Mouse (Mus musculus) midbrain, embryonic 10.5 days (tissue): Measurements from ENCODE around the gene Npsr1. TPM values are rescaled to one million over a fixed set of nuclear protein-coding genes. Genes with fewer than 3 reads are reported as not detected.

Source experiments
- DNase-seq: peaks from one replicate; pipeline ENCODE4 v3.0.0-alpha.2; 2017; ENCODE audit warnings: low spot score
- H3K27ac ChIP-seq: fragments of 300-500 bp; sonication (generic); replicated peaks from 2 replicates; pipeline ENCODE4 v1.5.1; 2016; ENCODE audit warnings: mild to moderate bottlenecking
- H3K27me3 ChIP-seq: fragments of 300-500 bp; sonication (generic); 2 replicates; pipeline ENCODE4 v1.6.1; 2016; ENCODE audit warnings: low read depth, mild to moderate bottlenecking; ENCODE audit not compliant: poor library complexity, severe bottlenecking
- H3K36me3 ChIP-seq: fragments of 300-500 bp; sonication (generic); 2 replicates; pipeline ENCODE4 v1.6.1; 2016; ENCODE audit warnings: mild to moderate bottlenecking, moderate library complexity
- H3K4me1 ChIP-seq: fragments of 300-500 bp; sonication (generic); 2 replicates; pipeline ENCODE4 v1.6.1; 2016
- H3K4me3 ChIP-seq: fragments of 300-500 bp; sonication (generic); 2 replicates; pipeline ENCODE4 v1.5.1; 2016; ENCODE audit warnings: mild to moderate bottlenecking, moderate library complexity
- H3K9me3 ChIP-seq: fragments of 300-500 bp; sonication (generic); replicated peaks from 2 replicates; pipeline ENCODE4 v1.6.1; 2016; ENCODE audit warnings: mild to moderate bottlenecking
- WGBS: fragments of 180-500 bp; shearing (Covaris S2); methylation state at CpG from one replicate; pipeline ENCODE4 v1.1.7; 2016; 5-methylcytosine and 5-hydroxymethylcytosine counted together
- polyA plus RNA-seq: library from polyadenylated mRNA; unstranded; fragments of >200 nt; fragmentation: Nextera tagmentation; extraction: Ambion mirVana; gene quantifications from 2 replicates; pipeline ENCODE4 v1.2.1, GENCODE M21; 2016

The Npsr1 gene
- polyA plus RNA-seq, 1 experiment from 2014 or later, result not detected

DNA sequence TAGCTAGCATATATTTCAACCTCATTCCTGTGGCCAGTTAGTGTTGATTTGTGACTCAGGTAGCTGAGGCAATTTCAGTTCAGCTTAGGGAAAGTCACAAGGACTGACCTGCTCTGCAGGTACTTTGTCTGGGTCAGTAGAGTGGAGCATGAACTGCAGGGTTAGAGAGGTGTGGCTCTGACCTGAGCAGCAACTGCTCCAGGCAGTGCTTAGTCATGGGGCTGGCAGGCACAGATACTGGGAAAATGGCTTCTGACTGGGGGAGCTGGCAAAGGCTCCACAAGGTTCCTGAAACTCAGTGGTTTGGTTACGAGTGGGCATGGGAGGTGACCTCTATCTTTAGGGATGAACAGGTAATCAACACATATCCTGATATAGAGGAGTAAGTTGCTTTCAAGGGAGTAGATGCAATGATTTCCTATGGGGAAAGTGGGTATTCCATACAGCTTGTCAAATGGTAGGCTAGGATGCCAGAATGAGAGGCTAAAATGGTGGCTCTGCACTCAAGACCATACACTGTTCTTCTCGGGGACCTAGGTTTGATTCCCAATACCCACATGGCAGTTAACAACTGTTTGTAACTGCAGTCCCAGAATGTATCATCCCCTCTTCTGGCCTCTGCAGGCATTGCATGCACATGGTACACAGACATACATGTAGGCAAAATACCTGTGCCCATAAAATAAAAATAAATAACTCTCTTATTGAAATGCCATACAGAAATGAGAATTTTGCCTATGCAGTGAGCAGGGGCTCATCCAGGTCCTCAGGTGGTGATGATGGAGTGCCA, 182.9 kb downstream of the Npsr1 start:
- DNase-seq, result no peak
- H3K9me3 ChIP-seq, result no peaks in the 10 kb centered on the region
- H3K4me1 ChIP-seq, result no peaks in the 10 kb centered on the region
- no peaks in the 10 kb centered on the region for H3K36me3 ChIP-seq
- H3K27ac ChIP-seq, result no peak overlapping the region
- H3K27me3 ChIP-seq, result no peaks in the 10 kb centered on the region
- no peak overlapping the region for H3K4me3 ChIP-seq
- WGBS, result 95% methylated on average over 2 of the region's 2 CpGs

DNA sequence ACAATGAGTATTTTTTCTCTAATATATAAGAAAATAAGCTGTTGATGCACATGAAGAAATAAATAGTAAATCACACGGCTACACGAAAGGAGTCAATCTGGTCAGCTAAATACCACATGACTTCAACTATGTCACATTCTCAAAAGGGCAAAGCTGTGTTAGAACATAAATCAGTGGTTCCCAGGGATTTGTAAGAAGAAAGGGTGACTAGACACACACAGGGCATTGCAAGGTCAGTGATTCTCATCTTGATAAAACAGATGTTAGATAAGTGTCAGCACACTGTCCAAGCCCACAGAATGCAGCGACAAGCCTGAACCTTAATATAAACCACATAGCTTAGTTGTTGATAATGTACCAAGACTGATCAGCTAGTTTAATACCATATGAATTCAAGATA, 184.8 kb downstream of the Npsr1 start:
- Histone ChIP-seq H3K4me1 (no peaks in the 10 kb centered on the region), H3K4me3 (no peak overlapping the region), H3K36me3 (no peaks in the 10 kb centered on the region), H3K27me3 (no peaks in the 10 kb centered on the region), H3K27ac (no peak overlapping the region), H3K9me3 (no peaks in the 10 kb centered on the region)
- no peak for DNase-seq
- 86% methylated on average over 3 of the region's 3 CpGs for WGBS

DNA sequence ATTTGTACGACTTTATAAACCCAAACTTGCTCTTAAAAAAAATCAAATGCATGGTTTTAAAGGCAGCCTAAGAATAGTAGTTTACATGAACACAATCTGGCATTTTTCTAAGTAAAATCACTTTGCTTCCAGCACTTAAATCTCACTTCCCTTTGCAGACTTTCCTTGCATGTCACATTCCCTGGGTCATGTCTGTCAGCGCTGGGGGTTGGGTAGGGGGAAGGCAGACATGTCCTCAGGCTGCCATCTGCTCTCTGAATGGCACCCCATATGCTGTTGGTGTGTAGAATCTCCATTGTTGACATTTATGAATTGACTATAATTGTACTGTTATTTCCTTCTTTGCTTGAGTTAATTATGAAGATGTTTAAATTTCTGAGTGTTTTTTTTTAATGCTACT, 185.3 kb downstream of the Npsr1 start:
- no peak for DNase-seq
- no peak overlapping the region for H3K27ac ChIP-seq
- H3K9me3 ChIP-seq, result no peaks in the 10 kb centered on the region
- no peaks in the 10 kb centered on the region for H3K4me1 ChIP-seq
- H3K36me3 ChIP-seq, result no peaks in the 10 kb centered on the region
- H3K4me3 ChIP-seq, result no peak overlapping the region
- whole genome bisulfite sequencing, result 88% methylated on average over 2 of the region's 2 CpGs
- H3K27me3 ChIP-seq, result no peaks in the 10 kb centered on the region

DNA sequence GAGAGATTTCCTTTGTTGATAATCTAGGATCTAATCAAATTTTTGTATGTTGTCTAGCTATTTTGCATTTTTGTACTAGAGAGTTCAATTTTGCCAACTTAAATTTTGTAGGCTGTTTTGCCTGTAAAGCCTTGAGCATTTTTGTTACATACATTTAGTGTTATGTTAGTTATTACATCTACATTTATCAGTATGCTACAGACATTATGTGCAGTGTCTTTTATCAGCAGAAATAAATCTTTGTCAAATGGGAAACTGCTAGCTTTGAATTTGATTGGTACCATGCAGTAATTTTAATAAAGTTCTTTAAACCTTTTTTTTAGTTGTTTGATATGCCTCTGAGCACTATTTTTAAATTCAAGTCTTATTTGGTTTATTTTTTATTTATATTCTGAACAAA, 185.7 kb downstream of the Npsr1 start:
- Histone ChIP-seq H3K4me1 (no peaks in the 10 kb centered on the region), H3K9me3 (no peaks in the 10 kb centered on the region), H3K27ac (no peak overlapping the region), H3K27me3 (no peaks in the 10 kb centered on the region), H3K36me3 (no peaks in the 10 kb centered on the region), H3K4me3 (no peak overlapping the region)
- DNase-seq, result no peak

DNA sequence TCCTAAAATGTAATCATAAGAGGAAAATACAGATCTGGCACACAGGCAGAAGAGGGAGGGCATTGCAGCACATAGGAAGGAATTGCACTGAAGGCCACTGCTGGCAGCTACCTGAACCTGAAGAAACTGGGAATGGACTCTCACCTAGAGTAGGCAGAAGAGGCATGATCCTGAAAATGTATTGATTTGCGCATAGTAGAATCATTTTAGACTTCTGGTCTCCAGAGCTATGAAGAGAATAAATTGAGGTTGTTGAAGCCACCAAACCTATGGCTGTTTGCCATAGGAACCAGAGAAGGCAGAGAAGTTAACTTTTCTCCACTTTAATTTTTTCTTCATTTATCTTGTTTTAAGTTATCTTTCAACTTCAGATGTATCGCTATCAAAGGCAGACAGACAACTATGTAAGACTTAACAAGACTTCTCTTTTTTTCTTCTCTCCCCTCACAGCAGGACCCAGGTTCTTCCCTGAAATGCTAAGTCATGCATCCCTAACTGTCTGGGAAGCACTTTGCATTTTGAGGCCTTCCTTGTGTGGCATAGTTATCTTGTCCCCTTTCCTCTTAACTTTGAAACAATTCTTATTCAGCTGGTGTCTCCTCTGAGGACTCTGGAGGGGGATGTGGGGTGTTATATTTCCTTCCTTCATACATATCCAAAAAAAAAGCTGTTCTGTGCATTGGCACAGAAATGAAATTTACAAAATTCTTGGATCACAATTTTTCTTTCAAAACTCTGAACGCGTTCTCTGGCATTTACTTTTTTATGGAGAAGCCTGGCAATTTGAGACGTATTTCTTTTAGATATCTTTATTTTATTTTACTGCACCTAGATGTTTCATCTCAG, 186.7 kb downstream of the Npsr1 start:
- WGBS, result 84% methylated on average over 5 of the region's 5 CpGs
- H3K9me3 ChIP-seq, result no peaks in the 10 kb centered on the region
- H3K4me3 ChIP-seq, result no peak overlapping the region
- no peaks in the 10 kb centered on the region for H3K36me3 ChIP-seq
- no peak overlapping the region for H3K27ac ChIP-seq
- DNase-seq, result no peak
- no peaks in the 10 kb centered on the region for H3K27me3 ChIP-seq
- no peaks in the 10 kb centered on the region for H3K4me1 ChIP-seq

DNA sequence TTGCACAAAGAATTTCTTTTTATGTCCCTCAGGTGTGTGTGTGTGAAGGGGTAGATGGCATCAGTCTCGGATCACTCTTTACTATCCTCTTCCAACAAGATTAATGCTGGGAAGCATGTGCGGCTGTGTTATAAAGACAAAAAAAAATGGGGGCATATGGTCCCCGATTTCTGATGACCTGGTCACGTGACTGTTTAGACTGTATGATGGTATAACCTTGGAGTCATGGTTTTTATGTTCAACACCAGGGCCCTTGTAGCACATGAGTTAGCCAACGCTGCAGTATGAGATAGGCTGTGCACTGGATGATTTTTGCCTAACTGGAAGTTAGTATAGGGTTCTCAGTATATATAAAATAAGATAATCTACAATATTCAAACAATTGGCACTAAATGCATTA, 187.6 kb downstream of the Npsr1 start:
- Histone ChIP-seq H3K36me3 (no peaks in the 10 kb centered on the region), H3K27me3 (no peaks in the 10 kb centered on the region), H3K27ac (no peak overlapping the region), H3K4me1 (no peaks in the 10 kb centered on the region), H3K4me3 (no peak overlapping the region), H3K9me3 (no peaks in the 10 kb centered on the region)
- 93% methylated on average over 5 of the region's 5 CpGs for WGBS
- no peak for DNase-seq

DNA sequence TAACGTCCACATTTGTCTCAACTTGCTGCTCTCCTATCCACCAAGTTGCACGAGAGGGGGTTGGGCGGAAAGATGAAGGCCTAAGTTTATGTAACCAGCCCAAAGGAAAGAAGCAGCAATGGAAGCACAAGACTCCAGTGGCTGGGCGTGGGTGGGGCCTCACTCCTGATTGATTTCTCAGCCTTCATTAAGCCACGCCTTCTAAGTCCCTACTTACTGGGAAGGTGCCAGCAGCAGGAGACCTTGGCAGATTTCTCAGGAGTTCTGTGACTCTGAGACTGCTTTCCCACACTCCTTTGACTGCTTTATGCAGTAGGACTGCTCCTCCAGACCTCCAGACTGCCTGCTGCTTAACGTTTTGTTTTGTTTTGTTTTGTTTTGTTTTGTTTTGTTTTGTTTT, 193.6 kb downstream of the Npsr1 start:
- Histone ChIP-seq H3K9me3 (no peaks in the 10 kb centered on the region), H3K27ac (no peak overlapping the region), H3K36me3 (no peaks in the 10 kb centered on the region), H3K27me3 (0 out of 2 replicates have a peak, but pooled peaks cover 2% of the 10 kb centered on the region), H3K4me3 (no peak overlapping the region), H3K4me1 (peaks cover 10% of the 10 kb centered on the region)
- 40% methylated on average over 6 of the region's 6 CpGs for WGBS
- DNase-seq, result no peak

DNA sequence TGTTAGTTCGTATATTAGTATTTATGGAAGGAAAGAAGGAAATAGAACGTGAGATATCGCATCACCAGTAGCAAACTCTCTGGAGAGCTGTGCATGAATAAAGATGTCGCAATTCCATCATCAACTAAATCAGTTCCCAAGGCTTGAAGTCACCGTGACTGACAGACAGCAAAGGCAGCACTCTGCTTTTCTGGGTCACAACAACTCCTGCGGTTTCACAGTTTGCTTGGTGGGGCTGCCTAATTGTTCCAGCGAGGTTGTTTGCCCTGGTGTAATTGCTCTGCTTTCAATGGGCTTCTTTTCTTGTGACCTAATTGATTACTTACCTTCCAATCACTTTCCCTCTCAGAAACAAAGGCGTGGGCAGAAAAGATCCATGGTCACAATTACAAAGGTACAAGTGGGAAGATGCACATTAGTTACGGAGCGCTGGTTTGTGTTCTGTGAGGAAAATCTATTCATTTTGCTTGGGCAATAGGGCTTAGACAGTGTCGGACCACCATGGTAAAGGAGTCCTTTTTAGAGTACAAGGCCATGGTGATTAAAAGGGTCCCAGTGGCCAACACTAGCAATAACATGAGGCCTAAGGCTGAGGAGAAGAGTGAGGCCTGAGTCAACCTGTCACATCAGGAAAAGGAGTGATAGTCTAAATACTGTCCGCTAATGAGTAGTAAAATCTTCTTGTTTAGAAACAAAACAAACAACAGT, 195.6 kb downstream of the Npsr1 start:
- no peak overlapping the region for H3K4me3 ChIP-seq
- DNase-seq, result no peak

DNA sequence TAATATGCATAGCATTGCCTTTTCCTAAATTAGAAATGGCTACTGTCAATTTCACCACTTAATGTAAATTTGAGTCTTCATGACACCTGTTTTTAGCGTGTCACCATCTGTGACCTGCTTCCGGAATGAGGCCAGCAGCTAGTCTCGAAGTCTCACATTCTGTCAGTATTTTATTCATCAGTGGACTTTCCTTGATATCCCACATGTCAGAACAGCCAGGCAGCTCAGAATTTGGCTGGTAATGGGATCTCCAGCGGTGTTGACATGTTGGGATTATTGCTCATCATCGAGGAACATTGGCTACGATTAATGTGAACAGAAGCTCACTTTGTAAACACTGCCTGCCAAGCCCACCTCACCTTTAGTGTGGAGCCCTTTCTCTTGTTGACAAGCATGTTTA, 205.1 kb downstream of the Npsr1 start:
- DNase-seq, result no peak
- WGBS, result 94% methylated on average over 6 of the region's 6 CpGs
- H3K4me3 ChIP-seq, result no peak overlapping the region
- no peak overlapping the region for H3K27ac ChIP-seq
- H3K27me3 ChIP-seq, result 0 out of 2 replicates have a peak, but pooled peaks cover 3% of the 10 kb centered on the region
- no peaks in the 10 kb centered on the region for H3K9me3 ChIP-seq
- H3K36me3 ChIP-seq, result no peaks in the 10 kb centered on the region
- peaks cover 16% of the 10 kb centered on the region for H3K4me1 ChIP-seq

More for the DNA sequence above, 195.6 kb downstream of the Npsr1 start:
- Histone ChIP-seq H3K27me3 (0 out of 2 replicates have a peak, but pooled peaks cover 2% of the 10 kb centered on the region), H3K36me3 (no peaks in the 10 kb centered on the region), H3K9me3 (no peaks in the 10 kb centered on the region), H3K27ac (no peak overlapping the region), H3K4me1 (peaks cover 10% of the 10 kb centered on the region)
- WGBS, result 61% methylated on average over 12 of the region's 12 CpGs

DNA sequence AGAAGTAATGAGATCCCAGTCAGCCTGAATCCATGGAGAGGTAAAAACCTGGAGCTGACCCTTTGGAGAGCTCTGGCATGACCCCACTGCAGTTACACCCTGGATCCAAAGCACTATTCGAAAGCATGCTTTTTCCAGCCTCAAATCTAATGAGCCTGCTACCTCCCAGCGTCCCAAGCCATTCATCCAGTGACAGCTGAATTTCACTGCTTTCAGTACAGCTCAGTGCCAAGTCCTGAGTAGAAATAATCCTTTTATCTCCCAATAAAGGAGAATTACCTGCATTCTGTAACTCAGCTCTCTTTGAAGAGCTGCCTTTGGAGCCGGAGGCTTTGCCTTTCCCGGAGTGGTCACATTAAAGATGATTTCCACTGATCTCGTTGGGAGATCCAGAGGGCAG, 209.2 kb downstream of the Npsr1 start:
- Histone ChIP-seq H3K27ac (no peak overlapping the region), H3K4me1 (peaks cover 16% of the 10 kb centered on the region), H3K9me3 (no peaks in the 10 kb centered on the region), H3K36me3 (no peaks in the 10 kb centered on the region), H3K27me3 (0 out of 2 replicates have a peak, but pooled peaks cover 3% of the 10 kb centered on the region), H3K4me3 (no peak overlapping the region)
- 34% methylated on average over 5 of the region's 5 CpGs for WGBS
- no peak for DNase-seq

DNA sequence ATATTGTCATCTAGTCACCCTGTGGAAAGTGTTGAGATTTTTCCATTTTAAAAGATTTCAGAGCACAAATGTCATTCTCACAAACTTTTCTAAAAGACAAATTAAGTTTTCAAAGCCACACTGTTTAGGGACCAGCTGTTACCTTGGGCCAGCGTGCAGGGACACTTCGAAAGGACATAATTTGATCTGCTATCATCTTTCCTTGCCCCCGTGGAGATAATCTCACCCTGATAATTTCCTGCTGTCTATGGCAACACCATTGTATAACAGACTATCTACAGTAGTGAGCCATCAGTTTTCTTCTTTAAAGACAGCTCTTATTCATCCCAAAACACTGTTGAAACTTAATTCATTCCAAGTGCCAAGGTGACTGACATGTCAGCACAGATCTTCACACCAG, 209.6 kb downstream of the Npsr1 start:
- H3K27me3 ChIP-seq, result 0 out of 2 replicates have a peak, but pooled peaks cover 3% of the 10 kb centered on the region
- WGBS, result 52% methylated on average over 3 of the region's 3 CpGs
- H3K9me3 ChIP-seq, result no peaks in the 10 kb centered on the region

DNA sequence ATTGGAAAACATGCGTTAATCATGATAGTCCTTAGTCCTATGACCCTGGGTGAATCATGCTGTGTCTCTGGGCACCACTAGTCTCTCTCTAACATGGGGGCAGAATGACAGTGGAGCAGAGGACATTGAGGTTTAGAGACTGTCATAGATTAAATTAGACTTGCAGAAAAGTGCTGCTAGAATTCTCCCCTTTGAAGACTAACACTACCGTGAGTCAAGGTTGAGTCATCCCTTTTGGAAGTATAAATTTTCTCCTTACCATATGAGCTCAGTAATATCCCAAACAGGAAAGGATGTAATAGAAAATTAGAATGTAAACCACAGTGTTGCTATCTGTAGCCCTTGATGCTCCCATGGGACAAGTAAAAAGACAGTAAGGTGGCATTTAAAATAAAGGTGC, 218.0 kb downstream of the Npsr1 start:
- 95% methylated on average over 2 of the region's 2 CpGs for WGBS
- no peak for DNase-seq

More for the DNA sequence above, 209.6 kb downstream of the Npsr1 start:
- Histone ChIP-seq H3K27ac (no peak overlapping the region), H3K4me3 (no peak overlapping the region), H3K4me1 (peaks cover 16% of the 10 kb centered on the region), H3K36me3 (no peaks in the 10 kb centered on the region)
- no peak for DNase-seq

More for the DNA sequence above, 218.0 kb downstream of the Npsr1 start:
- no peaks in the 10 kb centered on the region for H3K9me3 ChIP-seq
- H3K27me3 ChIP-seq, result no peaks in the 10 kb centered on the region
- H3K4me1 ChIP-seq, result no peaks in the 10 kb centered on the region
- H3K4me3 ChIP-seq, result no peak overlapping the region
- H3K36me3 ChIP-seq, result no peaks in the 10 kb centered on the region
- H3K27ac ChIP-seq, result no peak overlapping the region
